In the genomic region with DNA sequence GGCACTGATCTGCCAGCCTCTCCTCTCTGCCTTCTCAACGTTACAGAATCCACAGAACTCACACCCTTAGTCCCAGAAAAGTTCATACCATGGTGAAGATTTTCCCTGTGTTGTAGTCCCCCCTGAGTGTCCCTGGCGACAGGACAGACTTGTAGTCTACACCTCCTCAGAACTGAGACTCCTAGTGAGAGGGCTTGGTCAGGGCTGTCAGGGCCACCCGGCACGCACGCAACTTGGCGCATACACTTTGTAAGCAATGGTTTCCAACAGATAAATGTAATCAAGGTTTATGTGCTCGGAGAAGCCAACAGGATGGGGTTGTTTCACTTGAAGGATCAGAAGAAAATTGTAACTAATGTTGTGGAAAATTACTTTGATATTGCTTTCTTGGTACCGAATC, we compare ENCODE assay signal across 27 mouse cellular contexts.
DNase-seq lines count a peak whose midpoint lies in the region; ATAC-seq lines count a peak whose summit lies in the region.
"Had no signal": no experiment of that assay in that cellular context is flagged by ENCODE, and none has a peak within 500 bp of the region (broad histone marks: within the 10 kb centered on the region; RNA-seq: fewer than 3 reads in every experiment).

No protein-coding gene starts in this region.

- ATAC-seq in kidney, embryonic 15.5 days (replicated peaks; ENCODE audit: low FRiP score): no peak
- ATAC-seq in kidney, embryonic 14.5 days (ENCODE audit: low FRiP score, low TSS enrichment): no peak
- peak; percentile 40; the same call in 1 of the 2 replicates for ATAC-seq in lung, embryonic 15.5 days (ENCODE audit: borderline replicate concordance, extremely low read depth, low FRiP score, low TSS enrichment)
- ATAC-seq in neural tube, embryonic 13.5 days (ENCODE audit: low read depth): peak; percentile 22; the same call in 1 of the 2 replicates
- no peak for ATAC-seq in neural tube, embryonic 15.5 days (ENCODE audit: low FRiP score)
- ATAC-seq: forebrain, embryonic 14.5 days had no signal

- H3K9ac ChIP-seq in kidney, embryonic 15.5 days: no peak overlapping the region
- H3K9ac ChIP-seq in kidney, embryonic 14.5 days (ENCODE audit: low read depth, low read length): no peak overlapping the region
- no peak overlapping the region for H3K9ac ChIP-seq in lung, embryonic 15.5 days
- no peak overlapping the region for H3K9ac ChIP-seq in neural tube, embryonic 13.5 days
- no peak overlapping the region for H3K9ac ChIP-seq in neural tube, embryonic 15.5 days (replicated peaks)
- H3K9ac ChIP-seq: embryonic facial prominence, embryonic 12.5 days; embryonic facial prominence, embryonic 15.5 days; forebrain, postnatal 0 days; heart, embryonic 12.5 days; heart, embryonic 15.5 days; hindbrain, embryonic 15.5 days had no signal

- H3K27ac ChIP-seq in kidney, embryonic 15.5 days: peak overlapping the region; percentile 89; the same call in 1 of the 2 replicates
- H3K27ac ChIP-seq in kidney, embryonic 14.5 days (ENCODE audit: low read depth, low read length): no peak overlapping the region
- peak overlapping the region; percentile 93 for H3K27ac ChIP-seq in lung, embryonic 15.5 days
- no peak overlapping the region for H3K27ac ChIP-seq in neural tube, embryonic 13.5 days (replicated peaks)
- H3K27ac ChIP-seq in neural tube, embryonic 15.5 days (replicated peaks): no peak overlapping the region
- H3K27ac ChIP-seq: embryonic facial prominence, embryonic 12.5 days; embryonic facial prominence, embryonic 15.5 days; gastrocnemius, adult 2 months; heart, embryonic 15.5 days; hindbrain, embryonic 10.5 days; hindbrain, embryonic 15.5 days had no signal

- H3K9me3 ChIP-seq in kidney, embryonic 15.5 days (replicated peaks): no peaks in the 10 kb centered on the region
- no peaks in the 10 kb centered on the region for H3K9me3 ChIP-seq in kidney, embryonic 14.5 days (ENCODE audit: control insufficient read depth, low read length)
- no peaks in the 10 kb centered on the region for H3K9me3 ChIP-seq in lung, embryonic 15.5 days
- no peaks in the 10 kb centered on the region for H3K9me3 ChIP-seq in neural tube, embryonic 13.5 days
- H3K9me3 ChIP-seq in neural tube, embryonic 15.5 days (replicated peaks): no peaks in the 10 kb centered on the region
- H3K9me3 ChIP-seq: embryonic facial prominence, embryonic 12.5 days; embryonic facial prominence, embryonic 15.5 days; heart, embryonic 15.5 days; hindbrain, embryonic 10.5 days; hindbrain, embryonic 15.5 days had no signal

- H3K36me3 ChIP-seq in kidney, embryonic 15.5 days: no peaks in the 10 kb centered on the region
- H3K36me3 ChIP-seq in kidney, embryonic 14.5 days (ENCODE audit: control insufficient read depth, insufficient read depth, low read length): no peaks in the 10 kb centered on the region
- H3K36me3 ChIP-seq in lung, embryonic 15.5 days: no peaks in the 10 kb centered on the region
- H3K36me3 ChIP-seq in neural tube, embryonic 13.5 days: no peaks in the 10 kb centered on the region
- H3K36me3 ChIP-seq in neural tube, embryonic 15.5 days: no peaks in the 10 kb centered on the region
- H3K36me3 ChIP-seq: embryonic facial prominence, embryonic 12.5 days; embryonic facial prominence, embryonic 15.5 days; heart, embryonic 12.5 days; heart, embryonic 15.5 days; hindbrain, embryonic 10.5 days; hindbrain, embryonic 15.5 days had no signal

- WGBS in kidney, embryonic 15.5 days: 54% methylated on average over 8 of the region's 8 CpGs
- 56% methylated on average over 8 of the region's 8 CpGs for WGBS in kidney, embryonic 14.5 days
- 51% methylated on average over 8 of the region's 8 CpGs for WGBS in lung, embryonic 15.5 days
- 56% methylated on average over 8 of the region's 8 CpGs for WGBS in neural tube, embryonic 13.5 days
- 50% methylated on average over 8 of the region's 8 CpGs for whole genome bisulfite sequencing in neural tube, embryonic 15.5 days

- H3K4me1 ChIP-seq in kidney, embryonic 15.5 days: peaks cover 47% of the 10 kb centered on the region
- peaks cover 11% of the 10 kb centered on the region; the same call in 1 of the 2 replicates for H3K4me1 ChIP-seq in kidney, embryonic 14.5 days (ENCODE audit: control insufficient read depth, insufficient read depth, low read length)
- peaks cover 19% of the 10 kb centered on the region for H3K4me1 ChIP-seq in lung, embryonic 15.5 days
- H3K4me1 ChIP-seq in neural tube, embryonic 13.5 days (replicated peaks): peaks cover 19% of the 10 kb centered on the region
- peaks cover 23% of the 10 kb centered on the region for H3K4me1 ChIP-seq in neural tube, embryonic 15.5 days
- H3K4me1 ChIP-seq: embryonic facial prominence, embryonic 15.5 days; heart, embryonic 12.5 days; heart, embryonic 15.5 days had no signal

- peak overlapping the region; percentile 27 for H3K4me2 ChIP-seq in kidney, embryonic 15.5 days
- H3K4me2 ChIP-seq in kidney, embryonic 14.5 days (replicated peaks; ENCODE audit: low read depth, low read length): no peak overlapping the region; the same call in 1 of the 2 replicates
- H3K4me2 ChIP-seq in lung, embryonic 15.5 days: no peak overlapping the region
- H3K4me2 ChIP-seq in neural tube, embryonic 13.5 days: no peak overlapping the region
- no peak overlapping the region for H3K4me2 ChIP-seq in neural tube, embryonic 15.5 days
- H3K4me2 ChIP-seq: embryonic facial prominence, embryonic 12.5 days; embryonic facial prominence, embryonic 15.5 days; heart, embryonic 12.5 days; heart, embryonic 15.5 days; hindbrain, embryonic 15.5 days had no signal

- H3K4me3 ChIP-seq in kidney, embryonic 15.5 days (replicated peaks): no peak overlapping the region
- H3K4me3 ChIP-seq in kidney, embryonic 14.5 days (ENCODE audit: low read length): no peak overlapping the region
- H3K4me3 ChIP-seq in lung, embryonic 15.5 days: no peak overlapping the region
- H3K4me3 ChIP-seq in neural tube, embryonic 13.5 days: no peak overlapping the region
- H3K4me3 ChIP-seq in neural tube, embryonic 15.5 days (replicated peaks): no peak overlapping the region
- H3K4me3 ChIP-seq: embryonic facial prominence, embryonic 12.5 days; embryonic facial prominence, embryonic 15.5 days; gastrocnemius, adult 2 months; heart, embryonic 12.5 days; heart, embryonic 15.5 days; hindbrain, embryonic 10.5 days; hindbrain, embryonic 15.5 days had no signal

- H3K27me3 ChIP-seq in kidney, embryonic 15.5 days: no peaks in the 10 kb centered on the region
- H3K27me3 ChIP-seq in kidney, embryonic 14.5 days (ENCODE audit: control insufficient read depth, insufficient read depth, low read length): no peaks in the 10 kb centered on the region
- no peaks in the 10 kb centered on the region for H3K27me3 ChIP-seq in lung, embryonic 15.5 days
- no peaks in the 10 kb centered on the region for H3K27me3 ChIP-seq in neural tube, embryonic 13.5 days
- no peaks in the 10 kb centered on the region for H3K27me3 ChIP-seq in neural tube, embryonic 15.5 days (replicated peaks)
- H3K27me3 ChIP-seq: embryonic facial prominence, embryonic 12.5 days; embryonic facial prominence, embryonic 15.5 days; heart, embryonic 12.5 days; heart, embryonic 15.5 days; hindbrain, embryonic 15.5 days had no signal

- no peak for DNase-seq in lung, postnatal 36 days
- DNase-seq in gastrocnemius, postnatal 25 days: no peak
- DNase-seq: adrenal gland, adult 2 months; adrenal gland, postnatal 14 days; B cell, adult 2 months; cerebellum, adult 11 months; cerebellum, adult 2 months; cerebellum, adult 9-11 months; cerebellum, postnatal 25 days; forebrain, postnatal 0 days; gastrocnemius, adult 2 months; gastrocnemius, postnatal 14 days; heart, adult 18-20 months; heart, postnatal 10 days; heart, postnatal 36 days had no signal

Comparison
In these comparisons a context has a peak if more than half of its experiments do, and no peak if none do; other contexts are left out.
1. ATAC-seq: peak in lung, embryonic 15.5 days (single experiment) and neural tube, embryonic 13.5 days (single experiment); none in kidney, embryonic 15.5 days (single experiment), kidney, embryonic 14.5 days (single experiment) and neural tube, embryonic 15.5 days (single experiment).
2. H3K27ac ChIP-seq: peak in kidney, embryonic 15.5 days (single experiment) and lung, embryonic 15.5 days (single experiment); none in kidney, embryonic 14.5 days (single experiment), neural tube, embryonic 13.5 days (single experiment) and neural tube, embryonic 15.5 days (single experiment).